Mouse (Mus musculus) G1E (cell line): Measurements from ENCODE around the gene Trp53i13.

ENCODE experiments used
- CTCF ChIP-seq: IDR thresholded peaks from 2 replicates; pipeline ENCODE4 v1.5.1; 2012; ENCODE audit warnings: low read depth, low read length, inconsistent platforms, mixed read lengths
- GATA1 ChIP-seq: IDR thresholded peaks from 2 replicates; pipeline ENCODE4 v1.6.1; 2012; ENCODE audit warnings: borderline replicate concordance, low read length, inconsistent platforms, mixed read lengths
- POLR2AphosphoS5 ChIP-seq: IDR thresholded peaks from 2 replicates; pipeline ENCODE4 v1.6.1; 2012; ENCODE audit warnings: low read depth, low read length, inconsistent platforms; ENCODE audit not compliant: insufficient replicate concordance
- TAL1 ChIP-seq: conservative IDR thresholded peaks from 2 replicates; pipeline ENCODE4 v1.6.1; 2012; ENCODE audit warnings: low read depth, low read length, inconsistent platforms, mixed read lengths

DNA sequence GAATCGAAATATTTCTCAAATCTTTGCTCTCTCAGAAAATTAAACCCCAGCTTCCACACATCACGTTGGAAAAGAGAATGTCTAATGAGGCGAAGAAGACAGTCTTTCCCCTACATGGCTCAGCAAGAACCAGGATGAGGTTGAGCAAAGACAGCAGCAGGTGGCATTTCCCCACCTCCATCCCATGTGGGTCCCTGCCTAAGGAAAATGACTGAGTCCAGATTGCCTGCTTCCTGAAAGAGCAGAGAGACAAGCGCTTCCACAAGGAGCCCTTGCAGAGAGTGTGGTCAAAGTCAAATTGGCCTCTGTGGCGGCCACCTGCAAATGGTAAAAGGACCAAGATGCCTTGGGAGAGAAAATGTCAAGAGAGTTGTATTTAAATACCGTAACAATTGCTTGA lies 25.3 kb downstream of the Trp53i13 start:
- TF ChIP-seq POLR2AphosphoS5 = no peak
- TF ChIP-seq CTCF = no peak
- TF ChIP-seq GATA1 = no peak
- no peak for TF ChIP-seq TAL1
